Mouse (Mus musculus): Measurements from ENCODE around the gene Tspan3.

Tspan3 gene

DNA sequence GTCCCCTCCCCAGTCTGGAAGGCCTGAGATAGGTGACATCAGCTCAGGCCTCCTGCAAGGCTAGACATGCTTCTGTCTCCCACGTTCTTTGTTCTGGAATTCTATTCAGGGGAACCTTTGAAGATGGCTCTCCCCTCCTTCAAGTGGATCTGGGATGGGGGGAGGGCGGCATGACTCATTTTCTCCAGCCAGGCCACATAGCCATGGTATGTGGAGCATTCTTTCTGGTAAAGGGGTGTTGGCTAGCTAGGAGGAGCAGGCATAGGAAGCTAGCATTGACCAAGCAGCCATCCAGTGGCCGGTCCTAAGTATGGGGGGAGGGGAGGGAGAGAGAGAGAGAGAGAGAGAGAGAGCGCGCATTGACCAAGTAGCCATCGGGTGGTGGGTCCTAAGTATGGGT is 57.8 kb downstream of the Tspan3 start:
- DNase-seq, result no peak

DNA sequence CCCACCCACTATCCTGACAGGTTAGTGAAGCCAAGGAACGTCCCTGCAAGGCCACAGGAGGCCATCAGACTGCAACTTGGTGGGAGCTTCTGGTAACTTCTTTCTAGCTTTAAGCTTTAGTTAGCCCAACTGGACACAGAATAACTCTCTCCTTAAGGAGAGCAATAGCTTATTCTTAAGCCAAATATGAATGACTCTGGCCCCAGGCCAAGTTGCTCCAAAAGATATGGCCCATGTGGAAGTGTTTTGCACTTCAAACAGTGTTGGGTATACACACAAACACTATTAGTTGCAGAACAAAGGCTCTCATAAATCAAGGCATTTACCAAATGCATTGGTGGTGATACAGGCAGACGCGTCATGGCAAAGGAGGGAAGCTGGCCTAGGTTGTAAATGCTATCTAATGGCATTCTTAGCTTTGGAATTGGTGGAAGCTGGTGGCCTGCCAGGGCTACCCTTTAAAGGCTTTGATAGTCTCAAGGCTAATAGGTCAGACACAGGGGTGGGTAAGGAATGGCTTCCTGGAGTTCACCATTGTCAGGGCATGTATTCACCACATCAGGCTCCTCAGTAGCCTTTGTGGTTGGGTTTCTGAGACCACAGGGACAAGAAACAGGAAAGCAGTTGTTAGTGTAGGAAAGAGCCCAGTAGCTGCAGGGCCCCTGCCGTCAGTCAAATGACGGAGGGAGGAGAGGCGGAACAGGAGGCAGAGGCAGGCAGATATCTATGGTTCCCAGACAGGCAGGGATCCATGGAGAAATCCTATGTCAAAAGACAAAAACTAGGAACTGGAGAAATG is 58.8 kb downstream of the Tspan3 start:
- DNase-seq, result no peak

DNA sequence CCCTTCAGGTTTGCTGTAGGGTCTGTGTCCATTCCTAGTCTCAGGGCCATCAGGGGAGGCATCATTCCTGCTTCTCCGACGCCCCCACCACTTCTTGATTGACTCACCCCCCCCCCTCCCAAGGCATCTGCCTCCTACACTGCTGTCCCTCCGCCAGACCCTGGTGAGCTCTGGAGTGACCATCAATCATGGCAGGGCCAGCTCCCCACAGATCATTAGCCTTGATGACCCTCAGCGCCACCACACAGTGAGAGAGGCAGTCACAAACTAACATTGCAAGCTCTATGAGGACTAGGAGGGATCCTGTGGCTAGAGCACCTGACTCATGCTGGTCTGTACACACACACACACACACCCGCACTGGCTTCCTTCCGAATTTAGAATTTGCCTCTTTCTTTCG is 60.4 kb downstream of the Tspan3 start:
- no peak for DNase-seq

DNA sequence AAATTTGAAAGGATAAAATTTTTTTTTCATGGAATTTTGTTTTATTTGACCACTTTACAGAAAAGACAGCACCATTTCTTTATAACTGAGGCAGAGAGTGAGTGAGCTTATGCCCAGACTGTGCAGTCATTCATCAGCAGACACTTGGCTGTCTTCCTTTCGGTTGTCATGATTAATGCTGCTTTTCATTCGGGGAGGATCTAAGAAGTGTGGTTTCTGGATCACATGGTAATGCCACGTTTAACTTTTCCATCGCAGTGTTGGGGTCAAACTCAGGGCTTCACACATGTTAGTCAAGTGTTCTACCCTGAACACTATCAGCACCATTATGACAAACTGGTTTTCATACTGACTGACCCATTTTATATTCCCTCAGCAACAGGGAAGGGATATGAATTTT is 64.3 kb downstream of the Tspan3 start:
- DNase-seq, result no peak

DNA sequence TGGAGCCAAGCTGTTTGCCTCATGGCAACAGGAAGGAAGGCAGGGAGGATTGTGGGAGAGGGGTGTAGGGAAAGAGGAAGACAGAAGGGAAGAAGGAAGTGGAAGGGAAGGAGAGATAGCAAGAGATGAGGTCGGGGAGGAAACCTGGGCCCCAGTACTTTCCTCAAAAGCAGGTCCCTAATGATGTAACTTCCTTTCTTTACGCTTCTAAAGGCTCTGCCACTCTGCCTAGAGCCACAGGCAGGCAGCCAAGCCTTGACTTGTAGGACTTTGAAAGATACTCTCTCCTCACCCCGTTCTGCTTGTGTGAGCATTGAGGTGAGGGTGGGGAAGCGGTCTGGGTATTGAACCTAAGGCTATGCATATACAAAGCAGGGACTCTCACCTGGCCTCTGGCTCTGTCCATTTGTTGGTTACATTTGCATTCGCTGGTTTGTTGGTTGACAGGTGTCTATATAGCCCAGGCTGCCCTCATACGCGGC is 65.2 kb downstream of the Tspan3 start:
- no peak for DNase-seq

DNA sequence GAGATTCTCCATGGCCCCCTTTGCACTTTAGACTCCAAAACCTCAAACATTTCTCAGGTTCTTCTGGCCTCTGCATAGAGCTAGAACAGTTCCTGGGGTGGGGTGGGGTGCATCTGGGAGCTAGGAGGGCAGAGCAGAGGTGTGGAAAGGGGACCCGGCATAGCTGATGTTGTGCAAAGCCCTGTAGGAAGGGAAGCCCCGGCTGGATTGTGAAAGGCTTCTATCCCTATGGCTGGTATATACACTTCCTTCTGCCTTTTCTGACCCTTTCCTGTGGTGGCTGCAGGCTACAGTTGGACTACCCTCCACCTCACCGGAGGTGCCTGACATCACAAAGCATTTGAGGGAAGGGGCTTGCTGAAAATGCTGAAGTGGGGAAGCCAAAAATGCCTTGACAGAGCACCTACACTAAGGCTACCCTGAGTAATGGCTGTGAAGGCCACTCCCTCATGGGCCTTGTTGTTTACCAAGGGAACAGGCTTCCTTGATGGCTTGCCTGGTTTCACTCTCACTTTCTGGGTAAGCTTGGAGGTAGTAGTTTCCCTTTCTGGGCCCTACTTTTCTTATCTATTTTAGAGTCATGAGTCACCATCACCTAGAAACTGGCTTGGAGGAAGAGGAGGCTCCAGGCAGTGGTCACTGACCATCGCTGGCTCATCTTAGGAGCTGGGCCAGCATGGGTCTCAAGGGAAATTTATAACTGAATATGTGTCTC is 67.5 kb downstream of the Tspan3 start:
- no peak for DNase-seq

DNA sequence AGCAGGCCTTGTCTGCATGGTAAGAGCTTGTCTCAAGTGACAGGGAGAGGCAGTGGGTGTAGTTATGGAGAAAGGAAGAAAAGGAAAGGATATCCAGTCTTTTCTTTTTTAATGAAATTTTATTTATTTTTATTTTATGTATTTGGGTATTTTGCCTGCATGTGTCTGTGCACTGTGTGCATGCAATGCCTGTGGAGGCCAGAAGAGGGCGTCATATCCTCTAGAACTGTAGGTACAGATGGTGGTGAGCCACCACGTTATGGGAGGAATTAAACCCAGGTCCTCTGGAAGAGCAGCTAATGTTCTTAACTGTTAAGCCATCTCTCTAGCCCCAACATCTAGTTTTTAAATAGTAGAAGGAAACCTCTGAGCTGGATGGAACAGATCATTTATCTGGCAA is 73.2 kb downstream of the Tspan3 start:
- DNase-seq, result no peak

DNA sequence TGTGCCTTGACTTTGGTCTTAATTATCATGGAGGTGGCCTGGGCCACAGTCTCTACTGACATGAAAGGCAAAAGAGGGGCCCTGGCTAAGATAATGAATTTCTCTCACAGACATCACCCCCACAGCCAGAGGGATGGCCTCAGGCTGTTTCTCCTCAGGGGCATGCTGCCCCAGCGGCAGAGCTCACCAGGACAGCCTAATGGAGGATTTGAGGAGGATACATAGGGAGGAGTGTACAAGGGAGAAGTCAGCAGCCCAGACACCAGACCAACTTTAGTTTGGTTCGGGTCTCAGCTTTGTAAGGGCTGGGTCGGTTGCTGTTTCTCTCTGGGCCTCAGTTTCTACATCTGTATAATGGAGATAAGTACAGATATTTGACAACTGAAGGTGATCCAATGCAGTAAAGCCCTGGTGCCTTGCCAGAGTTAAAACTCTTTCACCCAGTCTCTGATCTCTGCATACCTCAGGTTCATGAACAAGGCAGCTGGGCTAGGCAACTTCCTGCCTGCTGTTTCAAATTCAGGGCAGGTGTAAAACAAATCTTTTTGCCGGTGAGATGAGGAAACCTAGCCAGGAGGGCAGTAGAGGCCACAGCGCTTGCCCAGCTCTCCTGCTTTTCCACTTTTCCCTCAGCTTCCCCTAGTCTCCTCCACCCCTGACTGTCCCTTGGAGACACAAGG is 74.6 kb downstream of the Tspan3 start:
- DNase-seq, result no peak

DNA sequence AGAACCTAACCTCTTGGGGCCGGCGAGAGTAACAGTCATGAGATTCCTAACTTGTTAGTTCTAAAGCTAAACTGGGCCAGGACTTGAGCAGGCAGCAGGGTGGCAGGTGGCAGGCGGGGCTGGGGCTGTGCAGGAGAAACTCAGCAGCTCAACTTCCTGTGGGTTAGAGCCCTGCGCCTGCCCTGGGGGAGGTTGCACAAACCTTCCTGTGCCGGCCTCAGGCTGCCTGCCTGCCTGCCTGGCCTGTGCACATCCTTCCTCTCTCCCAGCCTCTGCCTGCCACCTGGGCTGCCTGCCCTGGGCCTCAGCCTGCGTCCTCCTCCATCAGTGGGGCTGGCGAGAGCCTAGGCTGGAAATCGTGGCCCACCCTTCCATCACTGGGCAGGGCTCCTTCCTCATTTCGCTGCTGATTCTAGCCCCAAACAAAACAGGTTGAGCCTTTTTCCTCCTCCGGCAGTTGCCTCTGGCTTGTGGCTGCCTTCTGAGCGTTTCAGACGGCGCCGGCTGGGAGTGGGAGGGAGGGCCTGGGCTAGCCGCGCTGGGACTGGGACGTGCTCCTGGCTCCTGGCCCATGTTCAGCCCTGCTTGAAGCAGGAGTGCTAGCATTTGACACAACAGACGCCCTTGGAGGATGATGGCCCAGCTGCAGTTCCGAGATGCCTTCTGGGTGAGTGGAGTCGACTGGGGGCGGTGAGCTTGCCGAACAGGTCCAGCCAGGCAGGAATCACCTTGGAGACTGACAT is 75.3 kb downstream of the Tspan3 start, which contains the start of gene Pstpip1:
TSS of gene Pstpip1 (plus strand) at position 185 of the 743 bp plus-strand sequence.
- DNase-seq, result peak; percentile 87

DNA sequence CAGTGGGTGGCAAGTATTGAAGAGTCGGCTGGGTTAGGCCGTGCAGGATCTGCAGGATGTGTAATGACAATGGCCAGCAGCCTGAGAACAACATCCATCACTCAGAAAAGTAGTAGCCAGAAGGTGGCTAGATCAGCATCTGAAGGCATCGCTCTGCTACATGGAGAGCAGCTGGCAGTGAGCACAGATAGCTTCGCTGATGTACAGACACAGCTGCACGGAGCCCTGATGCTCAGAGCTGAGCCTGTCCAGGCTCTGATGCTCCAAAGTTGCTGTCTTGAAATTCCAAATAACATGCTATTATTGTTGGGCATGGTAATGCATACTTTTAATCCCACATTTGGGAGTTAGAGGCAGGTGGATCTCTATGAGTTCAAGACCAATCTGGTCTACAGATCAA is 78.8 kb downstream of the Tspan3 start:
- DNase-seq, result no peak

Measured in lung, postnatal 10 days (tissue).